ENCODE assay signal across 8 mouse cellular contexts in the genomic region with DNA sequence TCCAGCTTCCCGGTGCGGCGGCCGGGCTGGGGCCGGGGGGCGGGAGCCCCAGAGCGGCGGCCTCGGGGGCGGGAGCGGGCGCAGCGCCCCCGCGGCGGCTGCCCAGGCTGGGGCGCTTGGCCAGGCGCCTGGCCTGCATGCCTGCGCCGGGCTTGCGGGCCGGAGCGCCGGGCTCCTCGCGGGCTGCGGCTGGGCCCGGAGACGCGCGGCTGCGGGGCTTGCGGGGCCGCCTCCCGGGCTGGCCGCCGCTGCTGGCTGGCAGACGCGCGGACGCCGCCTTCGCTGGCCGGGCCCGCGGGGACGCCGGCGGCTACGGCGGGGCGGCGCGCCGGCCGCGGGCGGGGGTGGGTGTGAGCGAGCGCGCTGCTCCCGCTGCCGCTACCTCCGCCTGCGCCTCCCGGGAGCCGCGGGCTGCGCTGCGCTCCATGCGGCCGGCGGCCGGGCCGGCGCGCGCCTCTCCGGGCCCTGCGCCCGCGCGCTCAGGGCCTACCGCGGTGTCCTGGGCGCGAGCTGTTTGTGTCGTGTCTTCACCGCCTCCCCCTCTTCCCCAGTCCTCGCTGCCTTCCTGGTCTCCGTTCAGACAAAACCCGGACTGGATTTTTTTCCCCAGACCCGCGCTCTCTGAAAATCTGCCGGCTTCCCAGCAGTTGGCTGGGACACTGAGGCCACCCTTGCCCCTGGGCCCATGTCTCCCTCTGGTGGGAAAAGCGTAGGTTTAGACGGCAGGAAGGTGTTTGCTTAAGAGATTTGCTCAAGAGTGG. TPM values are rescaled to one million over a fixed set of nuclear protein-coding genes. Genes with fewer than 3 reads are reported as not detected.
DNase-seq lines count a peak whose midpoint lies in the region; ATAC-seq and TF ChIP-seq lines count a peak whose summit lies in the region.

A gene (minus strand): TSS at position 505 of the 761 bp plus-strand sequence.

- H3K4me3 ChIP-seq in hindbrain, embryonic 12.5 days: peak within 1 kb of the TSS; percentile 87
- H3K4me3 ChIP-seq in lung, embryonic 16.5 days (ENCODE audit: low read length): peak within 1 kb of the TSS; percentile 92

- peak within 1 kb of the TSS; percentile 97 for H3K27ac ChIP-seq in hindbrain, embryonic 12.5 days
- H3K27ac ChIP-seq in lung, embryonic 16.5 days (ENCODE audit: low read length): peak within 1 kb of the TSS; percentile 91

- in situ Hi-C loops in Patski (cut with MboI; ENCODE audit: low pct_unique_long_range_greater_than_20kb): loop anchor here (5.0 to 25.0 kb wide), 4 partner anchors 212 to 522 kb away; no protein-coding TSS in a partner anchor

- no peaks in the 10 kb centered on the region for H3K9me3 ChIP-seq in hindbrain, embryonic 12.5 days (replicated peaks)
- no peaks in the 10 kb centered on the region for H3K9me3 ChIP-seq in lung, embryonic 16.5 days (ENCODE audit: control insufficient read depth, low read length)

- CTCF ChIA-PET in Patski (lab: Charles Lee): interaction anchor here (1.1 to 1.6 kb wide), 4 partner anchors 13 to 137 kb away, joined by 3 to 4 read pairs (median 3); no protein-coding TSS in a partner anchor

- POLR2A ChIA-PET in Patski (lab: Charles Lee): interaction anchor here (1.0 to 2.3 kb wide), 3 partner anchors 9 to 141 kb away, joined by 3 to 6 read pairs (median 3); no protein-coding TSS in a partner anchor

- H3K9ac ChIP-seq in hindbrain, embryonic 12.5 days: peak within 1 kb of the TSS; percentile 94
- peak within 1 kb of the TSS; percentile 92 for H3K9ac ChIP-seq in lung, embryonic 16.5 days (ENCODE audit: low read length)

- TF ChIP-seq CTCF in Patski (IDR thresholded peaks at IDR 0.05): no peak

- ATAC-seq in Patski: peak; percentile 89
- peak; percentile 92 for ATAC-seq in hindbrain, embryonic 12.5 days (ENCODE audit: low FRiP score)
- ATAC-seq in lung, embryonic 16.5 days (ENCODE audit: low read depth): peak; percentile 93

- H3K27me3 ChIP-seq in Patski: no peaks in the 10 kb centered on the region
- no peaks in the 10 kb centered on the region for H3K27me3 ChIP-seq in hindbrain, embryonic 12.5 days
- no peaks in the 10 kb centered on the region for H3K27me3 ChIP-seq in lung, embryonic 16.5 days (ENCODE audit: control insufficient read depth, insufficient read depth, low read depth, low read length)

- DNase-seq in Patski (ENCODE audit: low read depth, low spot score): peak; percentile 90
- DNase-seq in cerebellum, postnatal 14 days: peak; percentile 88
- DNase-seq in frontal cortex, postnatal 14 days (ENCODE audit: low spot score in 2 of 2): peak; percentile 79 to 81
- DNase-seq in layer of hippocampus, postnatal 10 days (ENCODE audit: low spot score in 2 of 2): peak; percentile 85 to 90
- peak; percentile 84 for DNase-seq in ovary, postnatal 36 days (ENCODE audit: low spot score)
- peak; percentile 80 for DNase-seq in thymus, postnatal 14 days

- peak within 1 kb of the TSS; percentile 83 for H3K4me2 ChIP-seq in hindbrain, embryonic 12.5 days (replicated peaks)
- H3K4me2 ChIP-seq in lung, embryonic 16.5 days (ENCODE audit: low read depth, low read length): peak within 1 kb of the TSS; percentile 96

- peaks cover 24% of the 10 kb centered on the region for H3K4me1 ChIP-seq in hindbrain, embryonic 12.5 days
- H3K4me1 ChIP-seq in lung, embryonic 16.5 days (replicated peaks; ENCODE audit: control insufficient read depth, insufficient read depth, low read length): peaks cover 30% of the 10 kb centered on the region

- H3K36me3 ChIP-seq in hindbrain, embryonic 12.5 days: no peaks in the 10 kb centered on the region
- H3K36me3 ChIP-seq in lung, embryonic 16.5 days (ENCODE audit: control insufficient read depth, insufficient read depth, low read length): no peaks in the 10 kb centered on the region

- under 1% methylated on average over 96 of the region's 97 CpGs for WGBS in hindbrain, embryonic 12.5 days
- WGBS in lung, embryonic 16.5 days: 0% methylated on average over 48 of the region's 97 CpGs

RNA-seq across cellular contexts. Expression of the gene that starts here (rescaled TPM):
- polyA plus RNA-seq in Patski (2021): 24.8 TPM
- 7.2 and 8.6 TPM in 2 replicates for polyA plus RNA-seq in hindbrain, embryonic 12.5 days (2016; fragmentation: Nextera tagmentation; extraction: Ambion mirVana)
- total RNA-seq in layer of hippocampus, postnatal 10 days (2021): 10 to 100 TPM; 48.3 to 48.8 TPM
- 8.9 and 9.0 TPM in 2 replicates for polyA plus RNA-seq in lung, embryonic 16.5 days (2015; fragmentation: Nextera tagmentation; extraction: Ambion mirVana)

Comparison
In these comparisons a context has a peak if more than half of its experiments do, and no peak if none do; other contexts are left out.
1. Peak in every context shown above with its lines: DNase-seq, ATAC-seq, H3K4me3 ChIP-seq and H3K27ac ChIP-seq.